Mouse (Mus musculus) CH12.LX (cell line): ENCODE data around the gene Rpl37a. TPM values are rescaled to one million over a fixed set of nuclear protein-coding genes. Genes with fewer than 3 reads are reported as not detected.
A peak's percentile ranks its signal among the peaks of the same experiment; 100 is the strongest.

Experiments used
- DNase-seq: peaks from one replicate; pipeline ENCODE4 v3.0.0-alpha.2; 2013; ENCODE audit errors: extremely low read depth
- H3K27ac ChIP-seq: 2 replicates; pipeline ENCODE4 v1.5.1; 2012; ENCODE audit warnings: low read depth, mild to moderate bottlenecking, control low read depth, moderate library complexity; ENCODE audit not compliant: insufficient read depth
- H3K27me3 ChIP-seq: replicated peaks from 2 replicates; pipeline ENCODE3; 2012; ENCODE audit warnings: inconsistent platforms
- H3K36me3 ChIP-seq, 2 experiments: replicated peaks in 1 of 2; 2 replicates each; pipeline versions ENCODE3 to v1.6.1; 2012; ENCODE audit warnings: inconsistent platforms in 1 of 2, low read length in 1 of 2, mild to moderate bottlenecking in 1 of 2, mixed read lengths in 1 of 2, moderate library complexity in 1 of 2; ENCODE audit not compliant: control insufficient read depth in 1 of 2, insufficient read depth in 1 of 2
- H3K4me1 ChIP-seq, 2 experiments: 2 replicates each; pipeline ENCODE4 v1.6.1; 2012; ENCODE audit warnings: inconsistent platforms in 1 of 2, moderate library complexity in 1 of 2; ENCODE audit not compliant: insufficient read depth in 2 of 2, control insufficient read depth in 1 of 2
- H3K4me2 ChIP-seq: 2 replicates; pipeline ENCODE4 v1.6.1; 2012; ENCODE audit warnings: low read depth, mild to moderate bottlenecking, control low read depth; ENCODE audit not compliant: poor library complexity, insufficient read depth, severe bottlenecking
- H3K4me3 ChIP-seq, 3 experiments: fragments of 150-350 bp in 1 of 3; sonication (generic) in 1 of 3; replicated peaks in 1 of 3; 2 replicates each; pipeline versions ENCODE3 to v1.5.1; 2011 to 2012; ENCODE audit warnings: low read depth in 2 of 3, low read length in 2 of 3, mild to moderate bottlenecking in 2 of 3, moderate library complexity in 2 of 3, control low read depth in 1 of 3, improper control_type of control experiment in 1 of 3, inconsistent platforms in 1 of 3, mixed read lengths in 1 of 3; ENCODE audit not compliant: poor library complexity in 1 of 3
- H3K79me2 ChIP-seq: replicated peaks from 2 replicates; pipeline ENCODE4 v1.6.1; 2012; ENCODE audit warnings: mild to moderate bottlenecking, moderate library complexity; ENCODE audit not compliant: control insufficient read depth, poor library complexity, insufficient read depth, severe bottlenecking; ENCODE audit errors: extremely low read depth
- H3K9ac ChIP-seq: 2 replicates; pipeline ENCODE4 v1.6.1; 2012; ENCODE audit warnings: low read depth, mild to moderate bottlenecking, control low read depth, moderate library complexity; ENCODE audit not compliant: insufficient read depth
- H3K9me3 ChIP-seq: replicated peaks from 2 replicates; pipeline ENCODE3; 2012; ENCODE audit warnings: low read length, inconsistent platforms, mixed read lengths
- CHD1 ChIP-seq: IDR thresholded peaks from 2 replicates; pipeline ENCODE4 v1.6.1; 2012; ENCODE audit warnings: low read depth, low read length, improper control_type of control experiment, inconsistent platforms
- CHD2 ChIP-seq: IDR thresholded peaks from 2 replicates; pipeline ENCODE4 v1.6.1; 2011; ENCODE audit warnings: low read length, improper control_type of control experiment
- CTCF ChIP-seq, 2 experiments: IDR thresholded peaks in 1 of 2; conservative IDR thresholded peaks in 1 of 2; 2 replicates each; pipeline ENCODE4 v1.5.1; 2011 to 2012; ENCODE audit warnings: low read depth in 2 of 2, low read length in 2 of 2, improper control_type of control experiment in 1 of 2, inconsistent platforms in 1 of 2, mild to moderate bottlenecking in 1 of 2, moderate library complexity in 1 of 2
- E2F4 ChIP-seq: IDR thresholded peaks from 2 replicates; pipeline ENCODE4 v1.6.1; 2011; ENCODE audit warnings: low read depth, low read length, improper control_type of control experiment; ENCODE audit not compliant: insufficient replicate concordance
- ELF1 ChIP-seq: IDR thresholded peaks from 2 replicates; pipeline ENCODE4 v1.6.1; 2014; ENCODE audit warnings: low read depth, mild to moderate bottlenecking, inconsistent platforms, low read length, improper control_type of control experiment
- EP300 ChIP-seq: IDR thresholded peaks from 2 replicates; pipeline ENCODE4 v1.6.1; 2011; ENCODE audit warnings: low read length, improper control_type of control experiment
- HCFC1 ChIP-seq: IDR thresholded peaks from 2 replicates; pipeline ENCODE4 v1.6.1; 2012; ENCODE audit warnings: low read depth, mild to moderate bottlenecking, inconsistent platforms, low read length, improper control_type of control experiment
- IRF4 ChIP-seq: IDR thresholded peaks from 2 replicates; pipeline ENCODE4 v1.6.1; 2014; ENCODE audit warnings: low read depth, mild to moderate bottlenecking, inconsistent platforms, low read length, improper control_type of control experiment
- JUN ChIP-seq: IDR thresholded peaks from 2 replicates; pipeline ENCODE4 v1.6.1; 2011; ENCODE audit warnings: low read depth, mild to moderate bottlenecking, low read length, improper control_type of control experiment, moderate library complexity; ENCODE audit not compliant: insufficient read depth
- KAT2A ChIP-seq: IDR thresholded peaks from 2 replicates; pipeline ENCODE4 v1.6.1; 2012; ENCODE audit warnings: low read length, improper control_type of control experiment, inconsistent platforms; ENCODE audit not compliant: insufficient replicate concordance
- MAX ChIP-seq: IDR thresholded peaks from 2 replicates; pipeline ENCODE4 v1.6.1; 2011; ENCODE audit warnings: low read length, improper control_type of control experiment
- MXI1 ChIP-seq: IDR thresholded peaks from 2 replicates; pipeline ENCODE4 v1.6.1; 2011; ENCODE audit warnings: mild to moderate bottlenecking, low read depth, low read length, improper control_type of control experiment
- MYC ChIP-seq: IDR thresholded peaks from 2 replicates; pipeline ENCODE4 v1.6.1; 2011; ENCODE audit warnings: low read depth, mild to moderate bottlenecking, improper control_type of control experiment, low read length
- NELFE ChIP-seq: IDR thresholded peaks from 2 replicates; pipeline ENCODE4 v1.6.1; 2011; ENCODE audit warnings: low read depth, low read length, improper control_type of control experiment
- NRF1 ChIP-seq: IDR thresholded peaks from 2 replicates; pipeline ENCODE4 v1.6.1; 2014; ENCODE audit warnings: low read depth, mild to moderate bottlenecking, inconsistent platforms, low read length, improper control_type of control experiment, moderate library complexity
- POLR2A ChIP-seq: IDR thresholded peaks from 2 replicates; pipeline ENCODE4 v1.6.1; 2011; ENCODE audit warnings: low read depth, mild to moderate bottlenecking, improper control_type of control experiment, low read length
- POLR2AphosphoS2 ChIP-seq: IDR thresholded peaks from 2 replicates; pipeline ENCODE4 v1.6.1; 2011; ENCODE audit warnings: low read depth, low read length, improper control_type of control experiment
- RAD21 ChIP-seq: IDR thresholded peaks from 2 replicates; pipeline ENCODE4 v1.6.1; 2011; ENCODE audit warnings: low read depth, mild to moderate bottlenecking, low read length, improper control_type of control experiment, moderate library complexity
- RCOR1 ChIP-seq: conservative IDR thresholded peaks from 2 replicates; pipeline ENCODE4 v1.6.1; 2012; ENCODE audit warnings: low read depth, mild to moderate bottlenecking, inconsistent platforms, low read length, improper control_type of control experiment
- SMC3 ChIP-seq: IDR thresholded peaks from 2 replicates; pipeline ENCODE4 v1.6.1; 2011; ENCODE audit warnings: low read depth, low read length, improper control_type of control experiment
- TCF12 ChIP-seq: IDR thresholded peaks from 2 replicates; pipeline ENCODE4 v1.6.1; 2014; ENCODE audit warnings: low read depth, mild to moderate bottlenecking, inconsistent platforms, low read length, improper control_type of control experiment
- UBTF ChIP-seq: IDR thresholded peaks from 2 replicates; pipeline ENCODE4 v1.6.1; 2012; ENCODE audit warnings: low read depth, mild to moderate bottlenecking, inconsistent platforms, low read length, improper control_type of control experiment, moderate library complexity
- USF1 ChIP-seq: IDR thresholded peaks from 2 replicates; pipeline ENCODE4 v1.6.1; 2014; ENCODE audit warnings: low read depth, mild to moderate bottlenecking, inconsistent platforms, low read length, improper control_type of control experiment
- USF2 ChIP-seq: conservative IDR thresholded peaks from 2 replicates; pipeline ENCODE4 v1.6.1; 2011; ENCODE audit warnings: low read depth, low read length, improper control_type of control experiment
- ZC3H11A ChIP-seq: IDR thresholded peaks from 2 replicates; pipeline ENCODE4 v1.6.1; 2012; ENCODE audit warnings: low read depth, mild to moderate bottlenecking, inconsistent platforms, low read length, improper control_type of control experiment
- dilution Hi-C: fragments of 300-500 bp; cut with MboI; formaldehyde crosslinking; loops from 2 replicates; pipeline ENCODE4 v1.14.3; 2020; ENCODE audit warnings: low sequenced_read_pairs; ENCODE audit not compliant: extremely low pct_unique_long_range_greater_than_20kb, extremely low pct_ligation_motif_present
- in situ Hi-C: fragments of 300-500 bp; cut with MboI; formaldehyde crosslinking; loops from 3 replicates; pipeline ENCODE4 v1.14.3; 2019; ENCODE audit warnings: low sequenced_read_pairs, low pct_ligation_motif_present, low pct_unique_long_range_greater_than_20kb, mixed read lengths
- polyA plus RNA-seq: library from polyadenylated mRNA; unstranded; fragments of >175 nt; gene quantifications from 2 replicates; pipeline ENCODE4 v1.2.1, GENCODE M21; 2012; ENCODE audit warnings: low read depth; ENCODE audit not compliant: insufficient read length
- total RNA-seq, 2 experiments: library from RNA; depleted of rRNA; stranded (reverse); fragments of 300-350 nt in 1 of 2; fragments of >200 nt in 1 of 2; gene quantifications; 2 replicates each; pipeline ENCODE4 v1.2.3; 2012 to 2014

The Rpl37a gene
- total and polyA plus RNA-seq, 3 experiments = 1,419 to 2,433 (median 1,462) TPM

DNA sequence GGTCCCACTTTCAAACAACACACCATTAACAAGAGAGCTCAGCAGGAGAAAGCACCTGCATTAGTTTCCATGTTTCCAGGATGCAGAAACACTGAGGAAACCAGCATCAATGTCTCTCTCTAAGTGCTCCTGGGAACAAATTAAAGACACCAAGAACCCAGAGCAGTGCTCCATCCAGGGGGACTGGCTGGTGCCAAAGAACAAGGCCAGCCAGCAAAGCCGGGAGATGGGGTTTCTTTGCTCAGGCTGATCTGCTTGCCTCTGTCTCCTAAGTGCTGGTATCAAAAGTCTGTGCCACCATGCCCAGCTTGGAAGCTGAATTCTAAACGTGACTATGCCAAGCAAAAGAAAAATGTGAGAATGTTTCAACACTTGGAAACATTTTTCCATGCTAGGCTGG, 5.3 kb downstream of the Rpl37a start:
- H3K9me3 ChIP-seq = no peaks in the 10 kb centered on the region
- H3K36me3 ChIP-seq = peaks cover 35 to 74% of the 10 kb centered on the region in 2 experiments
- H3K9ac ChIP-seq = no peak overlapping the region
- in situ Hi-C loops = loop anchor here (5.0 kb wide), 1 partner anchor 131 kb away; no protein-coding TSS in a partner anchor
- TF ChIP-seq SMC3 (no peak), USF1 (no peak), ELF1 (no peak), USF2 (no peak), HCFC1 (no peak), CHD2 (peak; percentile 9; the same call in 1 of the 2 replicates), MXI1 (no peak), POLR2AphosphoS2 (no peak), UBTF (no peak)
- H3K4me2 ChIP-seq = no peak overlapping the region
- H3K4me3 ChIP-seq = no peak overlapping the region
- peaks cover 0 to 36% of the 10 kb centered on the region in 2 experiments; a peak in 3 of 4 replicates for H3K4me1 ChIP-seq
- dilution Hi-C loops = no loop called here
- H3K27me3 ChIP-seq = no peaks in the 10 kb centered on the region
- H3K27ac ChIP-seq = no peak overlapping the region
- H3K79me2 ChIP-seq = peaks cover 27% of the 10 kb centered on the region
- peak; percentile 29 for DNase-seq

DNA sequence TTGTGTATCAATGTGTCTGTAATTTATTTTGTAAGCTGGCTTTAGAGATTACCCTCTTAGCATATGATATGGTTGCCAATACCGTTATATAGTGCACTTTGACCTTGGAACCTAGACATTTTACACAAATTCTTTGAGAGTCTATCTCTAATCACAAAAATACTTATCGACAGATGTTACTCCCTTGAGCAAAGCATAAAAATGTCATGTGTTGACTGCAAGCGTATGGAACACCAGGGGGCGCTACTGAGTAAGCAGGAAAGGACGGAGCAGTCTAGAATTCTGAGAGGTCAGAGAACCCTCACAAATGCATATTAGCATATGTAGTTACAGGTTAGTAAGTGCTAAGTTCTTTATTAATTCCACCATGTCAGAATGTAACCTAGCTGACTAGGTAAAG, 5.8 kb downstream of the Rpl37a start:
- Histone ChIP-seq H3K36me3 (peaks cover 35 to 79% of the 10 kb centered on the region in 2 experiments), H3K4me1 (peaks cover 0 to 36% of the 10 kb centered on the region in 2 experiments; a peak in 3 of 4 replicates), H3K4me3 (no peak overlapping the region), H3K79me2 (peaks cover 22% of the 10 kb centered on the region), H3K27ac (no peak overlapping the region), H3K27me3 (no peaks in the 10 kb centered on the region), H3K4me2 (no peak overlapping the region), H3K9ac (no peak overlapping the region), H3K9me3 (peaks cover 1% of the 10 kb centered on the region)
- TF ChIP-seq MXI1 (no peak), CTCF (conservative IDR thresholded peaks at IDR 0.05 in 1 of 2, IDR thresholded peaks at IDR 0.05 in 1 of 2; ENCODE audit: low read depth in 2 of 2, low read length in 2 of 2) (peak; percentile 92 to 95), NELFE (peak; percentile 38; the same call in 1 of the 2 replicates), SMC3 (peak; percentile 97), CHD2 (no peak), ZC3H11A (peak; percentile 52; the same call in 1 of the 2 replicates), MAX (no peak), IRF4 (0 out of 2 replicates have a peak, but pooled peaks have one; percentile 16), KAT2A (no peak), MYC (peak; percentile 62; the same call in 1 of the 2 replicates), TCF12 (no peak), RAD21 (peak; percentile 75), ELF1 (no peak), HCFC1 (no peak), EP300 (no peak), RCOR1 (no peak), JUN (no peak), CHD1 (no peak), NRF1 (no peak), POLR2A (no peak), E2F4 (no peak), POLR2AphosphoS2 (no peak)
- dilution Hi-C loops (no loop called here), in situ Hi-C loops (loop anchor here (5.0 kb wide), 1 partner anchor 130 kb away; no protein-coding TSS in a partner anchor)
- DNase-seq = peak; percentile 87
